Mouse (Mus musculus): ENCODE measurements around the gene Cnr2. TPM values are rescaled to one million over a fixed set of nuclear protein-coding genes. Genes with fewer than 3 reads are reported as not detected.
A peak's percentile ranks its signal among the peaks of the same experiment; 100 is the strongest.

Cnr2 gene
- polyA plus RNA-seq, 1 experiment from 2014 or later, result 0.43 TPM

- Histone ChIP-seq H3K36me3 (ENCODE audit: control insufficient read depth, insufficient read depth, low read length) (no peaks in the 10 kb centered on the region), H3K9me3 (ENCODE audit: control insufficient read depth, low read length) (no peaks in the 10 kb centered on the region), H3K27me3 (replicated peaks; ENCODE audit: control insufficient read depth, insufficient read depth, low read length) (no peaks in the 10 kb centered on the region), H3K9ac (ENCODE audit: low read depth, low read length) (no peak overlapping the region), H3K4me1 (ENCODE audit: control insufficient read depth, insufficient read depth, low read length) (0 out of 2 replicates have a peak, but pooled peaks cover 4% of the 10 kb centered on the region), H3K4me2 (ENCODE audit: low read depth, low read length) (no peak overlapping the region), H3K27ac (ENCODE audit: low read length) (no peak overlapping the region), H3K4me3 (ENCODE audit: low read length) (no peak overlapping the region)
- WGBS, result 56% methylated on average over 4 of the region's 4 CpGs
- ATAC-seq, result peak; percentile 38; the same call in 1 of the 2 replicates
These were observed 2.3 kb upstream of the Cnr2 start for GRCm38 (mm10) chr4:135892884-135893283.

GRCm38 (mm10) chr4:135896157-135896556, 963 bp downstream of the Cnr2 start:
- Histone ChIP-seq H3K27ac (ENCODE audit: low read length) (no peak overlapping the region), H3K9ac (ENCODE audit: low read depth, low read length) (no peak overlapping the region), H3K27me3 (replicated peaks; ENCODE audit: control insufficient read depth, insufficient read depth, low read length) (no peaks in the 10 kb centered on the region), H3K4me2 (ENCODE audit: low read depth, low read length) (no peak overlapping the region), H3K4me1 (ENCODE audit: control insufficient read depth, insufficient read depth, low read length) (peaks cover 10% of the 10 kb centered on the region; the same call in 1 of the 2 replicates), H3K36me3 (ENCODE audit: control insufficient read depth, insufficient read depth, low read length) (no peaks in the 10 kb centered on the region), H3K4me3 (ENCODE audit: low read length) (no peak overlapping the region), H3K9me3 (ENCODE audit: control insufficient read depth, low read length) (no peaks in the 10 kb centered on the region)
- ATAC-seq, result no peak
- 79% methylated on average over 6 of the region's 6 CpGs for WGBS

- Histone ChIP-seq H3K4me1 (ENCODE audit: control insufficient read depth, insufficient read depth, low read length) (peaks cover 6% of the 10 kb centered on the region; the same call in 1 of the 2 replicates), H3K4me3 (ENCODE audit: low read length) (no peak overlapping the region), H3K4me2 (ENCODE audit: low read depth, low read length) (peak overlapping the region; percentile 19; the same call in 1 of the 2 replicates), H3K27ac (ENCODE audit: low read length) (peak overlapping the region; percentile 84), H3K36me3 (ENCODE audit: control insufficient read depth, insufficient read depth, low read length) (no peaks in the 10 kb centered on the region), H3K9ac (ENCODE audit: low read depth, low read length) (peak overlapping the region; percentile 45; the same call in 1 of the 2 replicates), H3K9me3 (ENCODE audit: control insufficient read depth, low read length) (no peaks in the 10 kb centered on the region), H3K27me3 (replicated peaks; ENCODE audit: control insufficient read depth, insufficient read depth, low read length) (no peaks in the 10 kb centered on the region)
- 47% methylated on average over 8 of the region's 9 CpGs for WGBS
- peak; percentile 96 for ATAC-seq
These were observed 3.3 kb downstream of the Cnr2 start for GRCm38 (mm10) chr4:135898380-135899049.

- Histone ChIP-seq H3K27me3 (replicated peaks; ENCODE audit: control insufficient read depth, insufficient read depth, low read length) (no peaks in the 10 kb centered on the region), H3K4me3 (ENCODE audit: low read length) (no peak overlapping the region), H3K4me1 (ENCODE audit: control insufficient read depth, insufficient read depth, low read length) (peaks cover 6% of the 10 kb centered on the region; the same call in 1 of the 2 replicates), H3K27ac (ENCODE audit: low read length) (no peak overlapping the region), H3K36me3 (ENCODE audit: control insufficient read depth, insufficient read depth, low read length) (no peaks in the 10 kb centered on the region), H3K4me2 (ENCODE audit: low read depth, low read length) (no peak overlapping the region), H3K9ac (ENCODE audit: low read depth, low read length) (no peak overlapping the region), H3K9me3 (ENCODE audit: control insufficient read depth, low read length) (no peaks in the 10 kb centered on the region)
- WGBS, result 81% methylated on average over 7 of the region's 7 CpGs
- no peak for ATAC-seq
These were observed 3.9 kb downstream of the Cnr2 start for GRCm38 (mm10) chr4:135899050-135899448.

GRCm38 (mm10) chr4:135900008-135900407, 4.8 kb downstream of the Cnr2 start:
- 82% methylated on average over 5 of the region's 5 CpGs for WGBS
- Histone ChIP-seq H3K36me3 (ENCODE audit: control insufficient read depth, insufficient read depth, low read length) (no peaks in the 10 kb centered on the region), H3K9ac (ENCODE audit: low read depth, low read length) (no peak overlapping the region), H3K4me2 (ENCODE audit: low read depth, low read length) (no peak overlapping the region), H3K27ac (ENCODE audit: low read length) (no peak overlapping the region), H3K4me1 (ENCODE audit: control insufficient read depth, insufficient read depth, low read length) (peaks cover 6% of the 10 kb centered on the region; the same call in 1 of the 2 replicates), H3K4me3 (ENCODE audit: low read length) (no peak overlapping the region), H3K9me3 (ENCODE audit: control insufficient read depth, low read length) (no peaks in the 10 kb centered on the region), H3K27me3 (replicated peaks; ENCODE audit: control insufficient read depth, insufficient read depth, low read length) (no peaks in the 10 kb centered on the region; the same call in 1 of the 2 replicates)
- no peak for ATAC-seq

- 84% methylated on average over 4 of the region's 4 CpGs for WGBS
- ATAC-seq, result no peak
These were observed 7.5 kb downstream of the Cnr2 start for GRCm38 (mm10) chr4:135902606-135903242.

GRCm38 (mm10) chr4:135904810-135905209, 9.6 kb downstream of the Cnr2 start:
- Histone ChIP-seq H3K9me3 (ENCODE audit: control insufficient read depth, low read length) (no peaks in the 10 kb centered on the region), H3K4me3 (ENCODE audit: low read length) (no peak overlapping the region), H3K36me3 (ENCODE audit: control insufficient read depth, insufficient read depth, low read length) (no peaks in the 10 kb centered on the region), H3K4me2 (ENCODE audit: low read depth, low read length) (no peak overlapping the region), H3K27me3 (replicated peaks; ENCODE audit: control insufficient read depth, insufficient read depth, low read length) (no peaks in the 10 kb centered on the region; the same call in 1 of the 2 replicates), H3K27ac (ENCODE audit: low read length) (no peak overlapping the region), H3K9ac (ENCODE audit: low read depth, low read length) (no peak overlapping the region), H3K4me1 (ENCODE audit: control insufficient read depth, insufficient read depth, low read length) (peaks cover 7% of the 10 kb centered on the region; the same call in 1 of the 2 replicates)
- 46% methylated on average over 1 of the region's 1 CpGs for WGBS
- no peak for ATAC-seq

More at GRCm38 (mm10) chr4:135902606-135903242, 7.5 kb downstream of the Cnr2 start:
- Histone ChIP-seq H3K4me1 (ENCODE audit: control insufficient read depth, insufficient read depth, low read length) (peaks cover 6% of the 10 kb centered on the region; the same call in 1 of the 2 replicates), H3K4me2 (ENCODE audit: low read depth, low read length) (no peak overlapping the region), H3K27me3 (replicated peaks; ENCODE audit: control insufficient read depth, insufficient read depth, low read length) (no peaks in the 10 kb centered on the region; the same call in 1 of the 2 replicates), H3K4me3 (ENCODE audit: low read length) (no peak overlapping the region), H3K36me3 (ENCODE audit: control insufficient read depth, insufficient read depth, low read length) (no peaks in the 10 kb centered on the region), H3K27ac (ENCODE audit: low read length) (no peak overlapping the region), H3K9ac (ENCODE audit: low read depth, low read length) (no peak overlapping the region), H3K9me3 (ENCODE audit: control insufficient read depth, low read length) (no peaks in the 10 kb centered on the region)

- no peak overlapping the region for H3K27ac ChIP-seq (ENCODE audit: low read length)
- no peaks in the 10 kb centered on the region for H3K36me3 ChIP-seq (ENCODE audit: control insufficient read depth, insufficient read depth, low read length)
- no peaks in the 10 kb centered on the region for H3K9me3 ChIP-seq (ENCODE audit: control insufficient read depth, low read length)
- H3K9ac ChIP-seq (ENCODE audit: low read depth, low read length), result no peak overlapping the region
- peaks cover 7% of the 10 kb centered on the region; the same call in 1 of the 2 replicates for H3K4me1 ChIP-seq (ENCODE audit: control insufficient read depth, insufficient read depth, low read length)
- no peaks in the 10 kb centered on the region; the same call in 1 of the 2 replicates for H3K27me3 ChIP-seq (replicated peaks; ENCODE audit: control insufficient read depth, insufficient read depth, low read length)
- ATAC-seq, result no peak
- WGBS, result 87% methylated on average over 3 of the region's 3 CpGs
- H3K4me3 ChIP-seq (ENCODE audit: low read length), result no peak overlapping the region
- no peak overlapping the region for H3K4me2 ChIP-seq (ENCODE audit: low read depth, low read length)
These were observed 11.4 kb downstream of the Cnr2 start for GRCm38 (mm10) chr4:135906633-135907032.

- 41% methylated on average over 13 of the region's 13 CpGs for whole genome bisulfite sequencing
- H3K4me2 ChIP-seq (ENCODE audit: low read depth, low read length), result no peak overlapping the region
- H3K9me3 ChIP-seq (ENCODE audit: control insufficient read depth, low read length), result no peaks in the 10 kb centered on the region
- no peak overlapping the region; the same call in 1 of the 2 replicates for H3K9ac ChIP-seq (ENCODE audit: low read depth, low read length)
- H3K36me3 ChIP-seq (ENCODE audit: control insufficient read depth, insufficient read depth, low read length), result no peaks in the 10 kb centered on the region
- H3K4me3 ChIP-seq (ENCODE audit: low read length), result no peak overlapping the region
- H3K27me3 ChIP-seq (replicated peaks; ENCODE audit: control insufficient read depth, insufficient read depth, low read length), result no peaks in the 10 kb centered on the region
- no peak overlapping the region for H3K27ac ChIP-seq (ENCODE audit: low read length)
- ATAC-seq, result no peak
- H3K4me1 ChIP-seq (ENCODE audit: control insufficient read depth, insufficient read depth, low read length), result peaks cover 7% of the 10 kb centered on the region; the same call in 1 of the 2 replicates
These were observed 14.3 kb downstream of the Cnr2 start for GRCm38 (mm10) chr4:135909326-135910066.
